Mouse (Mus musculus) E14TG2a.4 (cell line): Measurements from ENCODE around the gene Plcd3.

ENCODE experiments used
- CTCF ChIP-seq: conservative IDR thresholded peaks from 2 replicates; pipeline ENCODE4 v1.5.1; 2014; ENCODE audit warnings: low read length
- NANOG ChIP-seq: IDR thresholded peaks from 2 replicates; pipeline ENCODE4 v1.6.1; 2014; ENCODE audit warnings: borderline replicate concordance, low read length, mixed read lengths

- TF ChIP-seq CTCF (no peak), NANOG (no peak)
Measured at GRCm38 (mm10) chr11:103141101-103141943, 39.9 kb upstream of the Plcd3 start.
